Mouse (Mus musculus) heart, postnatal 4 days (tissue): ENCODE measurements around the gene Zfp39. TPM values are rescaled to one million over a fixed set of nuclear protein-coding genes. Genes with fewer than 3 reads are reported as not detected.

Experiments
- DNase-seq: peaks from one replicate; pipeline ENCODE4 v3.0.0; 2021
- total RNA-seq, 2 experiments: library from RNA; stranded (reverse); gene quantifications; 2 replicates each; pipeline ENCODE4 v1.2.3; 2021

The Zfp39 gene
- total RNA-seq = 1 to 10 TPM; 5.3 to 5.9 TPM

GRCm38 (mm10) chr11:58903511-58904409 is at the start of gene Zfp39:
Zfp39 (minus strand) TSS chr11:58904225.
- DNase-seq = peak; percentile 98

- DNase-seq = peak; percentile 33
Measured at GRCm38 (mm10) chr11:58953351-58954169, 49.5 kb upstream of the Zfp39 start.

- DNase-seq = no peak
Measured at GRCm38 (mm10) chr11:58951210-58951609, 47.2 kb upstream of the Zfp39 start.

GRCm38 (mm10) chr11:58949480-58950431 is 45.7 kb upstream of the Zfp39 start:
- DNase-seq = no peak

GRCm38 (mm10) chr11:58948542-58949479 is 44.8 kb upstream of the Zfp39 start, which contains the start of gene Hist3h2ba:
Hist3h2ba (plus strand) TSS chr11:58948920.
- DNase-seq = no peak

GRCm38 (mm10) chr11:58947798-58948528 is 43.9 kb upstream of the Zfp39 start:
- DNase-seq = no peak

GRCm38 (mm10) chr11:58947306-58947705 is 43.3 kb upstream of the Zfp39 start:
- DNase-seq = no peak

- DNase-seq = no peak
Measured at GRCm38 (mm10) chr11:58944136-58944535, 40.1 kb upstream of the Zfp39 start.

GRCm38 (mm10) chr11:58939088-58939439 is 35.0 kb upstream of the Zfp39 start:
- no peak for DNase-seq

- peak; percentile 91 for DNase-seq
Measured at GRCm38 (mm10) chr11:58938322-58939087, 34.5 kb upstream of the Zfp39 start, which contains the start of gene Rnf187. Rnf187 (minus strand) TSS chr11:58938916.

GRCm38 (mm10) chr11:58937909-58938308 is 33.9 kb upstream of the Zfp39 start:
- DNase-seq = no peak

GRCm38 (mm10) chr11:58931576-58931975 is 27.6 kb upstream of the Zfp39 start:
- no peak for DNase-seq

- no peak for DNase-seq
Measured at GRCm38 (mm10) chr11:58930254-58930653, 26.2 kb upstream of the Zfp39 start.

GRCm38 (mm10) chr11:58929641-58930040 is 25.6 kb upstream of the Zfp39 start:
- no peak for DNase-seq

GRCm38 (mm10) chr11:58929055-58929454 is 25.0 kb upstream of the Zfp39 start:
- no peak for DNase-seq

- DNase-seq = peak; percentile 71
Measured at GRCm38 (mm10) chr11:58927790-58928651, 24.0 kb upstream of the Zfp39 start.

- no peak for DNase-seq
Measured at GRCm38 (mm10) chr11:58927053-58927452, 23.0 kb upstream of the Zfp39 start.

GRCm38 (mm10) chr11:58926651-58927050 is 22.6 kb upstream of the Zfp39 start:
- DNase-seq = no peak
